8 mouse cellular contexts compared by ENCODE assay signal in genomic region chr14:102805936-102806923, GRCm38 (mm10).
DNase-seq lines count a peak whose midpoint lies in the region; ATAC-seq lines count a peak whose summit lies in the region.

No protein-coding gene starts in this region.

- H3K36me3 ChIP-seq in limb, embryonic 15.5 days: no peaks in the 10 kb centered on the region

- ATAC-seq in limb, embryonic 15.5 days (ENCODE audit: insufficient number of reproducible peaks, low FRiP score, low TSS enrichment, low read depth): 0 out of 2 replicates have a peak, but pooled peaks have one; percentile 30

- H3K27me3 ChIP-seq in limb, embryonic 15.5 days: no peaks in the 10 kb centered on the region

- no peak overlapping the region for H3K4me2 ChIP-seq in limb, embryonic 15.5 days

- H3K27ac ChIP-seq in limb, embryonic 15.5 days: peak overlapping the region; percentile 38; the same call in 1 of the 2 replicates

- peak; percentile 97 for DNase-seq in heart, adult 11 months
- DNase-seq in heart, postnatal 25 days (ENCODE audit: low spot score): no peak
- peak; percentile 22 to 33 for DNase-seq in CD8-positive naive resting alpha-beta T cell, adult 2 months (ENCODE audit: low read depth in 2 of 2, low spot score in 2 of 2)
- DNase-seq in embryo, embryonic 10 days (ENCODE audit: low spot score): peak; percentile 34
- DNase-seq in heart, postnatal 10 days: peak; percentile 45 to 56
- peak; percentile 53 for DNase-seq in naive thymus-derived CD4-positive, alpha-beta T cell, adult 2 months (ENCODE audit: low read depth)
- DNase-seq in urinary bladder, postnatal 10 days (ENCODE audit: low spot score): no peak

- WGBS in limb, embryonic 15.5 days: 58% methylated on average over 21 of the region's 21 CpGs

- H3K9ac ChIP-seq in limb, embryonic 15.5 days: no peak overlapping the region

- H3K4me1 ChIP-seq in limb, embryonic 15.5 days: peaks cover 16% of the 10 kb centered on the region

- intact Hi-C loops in heart, postnatal 25 days (cut with DNase I): loop anchor here (5.0 kb wide), 1 partner anchor 176 kb away; the partner anchor contains the start of gene Kctd12
- intact Hi-C loops in heart, postnatal 10 days (cut with DNase I): loop anchor here (5.0 kb wide), 1 partner anchor 76 kb away; no protein-coding TSS in a partner anchor

- no peaks in the 10 kb centered on the region for H3K9me3 ChIP-seq in limb, embryonic 15.5 days

- H3K4me3 ChIP-seq in limb, embryonic 15.5 days: no peak overlapping the region

Comparison
In these comparisons a context has a peak if more than half of its experiments do, and no peak if none do; other contexts are left out.
1. DNase-seq: peak in heart, adult 11 months (single experiment), CD8-positive naive resting alpha-beta T cell, adult 2 months (2 of 2), embryo, embryonic 10 days (single experiment), heart, postnatal 10 days (2 of 2) and naive thymus-derived CD4-positive, alpha-beta T cell, adult 2 months (single experiment); none in heart, postnatal 25 days (single experiment) and urinary bladder, postnatal 10 days (single experiment).